Mouse (Mus musculus): ENCODE results near the gene Pnma1. TPM values are rescaled to one million over a fixed set of nuclear protein-coding genes. Genes with fewer than 3 reads are reported as not detected.
"Not testable (repeated sequence)": the region's sequence is repeated elsewhere in the genome, so short reads cannot be mapped to it uniquely, and the experiment has no call there.

The Pnma1 gene
- polyA plus RNA-seq, 1 experiment from 2014 or later: 3.6 TPM

DNA sequence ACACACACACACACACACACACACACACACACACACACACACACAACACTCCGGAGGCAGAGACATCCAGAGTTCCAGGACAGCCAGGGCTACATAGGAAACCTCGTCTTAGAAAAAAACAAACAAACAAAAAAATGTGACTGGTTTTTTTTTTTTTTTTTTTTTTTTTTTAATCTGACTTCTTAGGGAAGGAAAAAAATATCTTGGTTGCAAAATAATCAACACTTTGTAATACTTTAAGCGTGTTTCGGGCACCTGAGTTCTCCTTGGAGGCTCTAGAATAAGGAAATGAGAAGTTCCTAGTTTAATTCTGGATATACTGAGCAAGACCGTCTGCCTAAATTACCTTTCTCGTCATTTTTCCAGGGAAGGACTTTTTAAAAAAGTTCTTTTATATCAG, 34.6 kb downstream of the Pnma1 start:
- H3K9ac ChIP-seq: no peak overlapping the region
- peaks cover 10% of the 10 kb centered on the region for H3K4me1 ChIP-seq
- no peaks in the 10 kb centered on the region for H3K27me3 ChIP-seq
- peak overlapping the region; percentile 80 for H3K4me3 ChIP-seq
- peak; percentile 11; the same call in 1 of the 2 replicates for ATAC-seq
- H3K27ac ChIP-seq: no peak overlapping the region
- WGBS: 50% methylated on average over 6 of the region's 6 CpGs
- no peaks in the 10 kb centered on the region for H3K9me3 ChIP-seq (replicated peaks)
- no peaks in the 10 kb centered on the region for H3K36me3 ChIP-seq (ENCODE audit: poor library complexity, severe bottlenecking)
- peak overlapping the region; percentile 81 for H3K4me2 ChIP-seq

DNA sequence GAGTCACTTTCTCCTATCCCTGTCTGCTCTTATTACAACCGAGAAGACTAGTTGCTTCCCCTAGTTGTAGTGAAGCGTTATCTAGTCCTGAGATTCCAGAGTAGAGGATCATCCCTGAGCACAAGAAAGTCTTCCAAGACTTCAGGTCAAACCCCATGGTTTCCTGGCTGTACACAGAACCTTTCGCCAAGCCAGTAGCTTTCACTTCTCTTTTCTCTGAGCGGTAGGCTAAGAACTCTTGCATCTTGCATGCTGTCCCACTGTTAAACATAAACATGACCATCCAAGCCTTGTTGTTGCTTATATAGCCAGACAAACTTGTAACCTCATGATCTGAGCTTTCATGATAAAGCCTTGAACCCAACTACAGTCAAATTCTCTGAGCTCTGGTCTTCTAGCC, 37.5 kb downstream of the Pnma1 start:
- H3K9me3 ChIP-seq (replicated peaks): no peaks in the 10 kb centered on the region
- H3K27me3 ChIP-seq: no peaks in the 10 kb centered on the region
- no peak overlapping the region for H3K27ac ChIP-seq
- H3K4me3 ChIP-seq: no peak overlapping the region
- no peaks in the 10 kb centered on the region for H3K36me3 ChIP-seq (ENCODE audit: poor library complexity, severe bottlenecking)
- WGBS: 94% methylated on average over 4 of the region's 4 CpGs
- H3K4me1 ChIP-seq: peaks cover 10% of the 10 kb centered on the region
- H3K9ac ChIP-seq: no peak overlapping the region
- no peak for ATAC-seq
- H3K4me2 ChIP-seq: no peak overlapping the region

DNA sequence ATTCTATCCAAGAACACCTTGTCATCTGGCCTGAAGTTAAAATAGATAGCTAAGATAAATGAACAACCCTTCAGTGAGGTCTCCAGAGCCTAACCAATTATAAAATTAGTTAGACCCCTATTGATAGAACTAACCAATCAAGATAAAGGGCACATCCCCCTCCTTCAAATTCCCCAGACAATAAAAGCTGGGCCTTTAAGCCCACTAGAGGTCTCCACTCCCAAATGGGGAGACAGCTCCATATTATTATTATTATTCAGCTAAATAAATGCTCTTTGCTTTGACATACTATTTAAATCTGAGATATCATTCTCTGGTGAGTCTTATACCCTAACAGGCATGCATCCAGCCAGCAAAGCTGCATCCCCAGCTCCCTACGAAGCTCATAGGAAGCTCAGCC, 38.4 kb downstream of the Pnma1 start:
- WGBS: 77% methylated on average over 1 of the region's 1 CpGs
- Histone ChIP-seq H3K36me3 (ENCODE audit: poor library complexity, severe bottlenecking) (no peaks in the 10 kb centered on the region), H3K27me3 (no peaks in the 10 kb centered on the region), H3K9ac (no peak overlapping the region), H3K4me3 (no peak overlapping the region), H3K27ac (no peak overlapping the region), H3K4me2 (no peak overlapping the region), H3K4me1 (peaks cover 4% of the 10 kb centered on the region), H3K9me3 (replicated peaks) (no peaks in the 10 kb centered on the region)
- no peak for ATAC-seq

DNA sequence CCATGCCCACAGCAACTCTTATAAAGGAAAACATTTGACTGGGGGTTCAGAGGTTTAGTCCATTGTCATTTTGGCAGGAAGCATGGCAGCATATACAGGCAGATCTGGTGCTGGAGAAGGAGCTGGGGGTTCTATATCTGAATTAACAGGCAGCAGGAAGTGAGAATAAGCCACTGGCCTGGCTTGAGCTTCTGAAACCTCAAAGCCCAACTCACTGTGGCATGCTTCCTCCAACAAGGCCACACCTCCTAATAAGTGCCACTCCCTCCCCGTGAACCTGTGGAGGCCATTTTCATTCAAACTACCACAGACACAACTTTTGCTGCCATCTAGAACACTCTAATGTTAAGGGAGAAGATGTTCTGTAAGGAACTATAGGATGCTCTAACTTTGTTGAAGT, 40.6 kb downstream of the Pnma1 start:
- H3K4me1 ChIP-seq: no peaks in the 10 kb centered on the region
- H3K27ac ChIP-seq: no peak overlapping the region
- WGBS: 89% methylated on average over 1 of the region's 1 CpGs
- H3K9me3 ChIP-seq (replicated peaks): no peaks in the 10 kb centered on the region
- H3K4me3 ChIP-seq: no peak overlapping the region
- H3K9ac ChIP-seq: no peak overlapping the region
- ATAC-seq: no peak
- H3K4me2 ChIP-seq: no peak overlapping the region
- no peaks in the 10 kb centered on the region for H3K27me3 ChIP-seq
- H3K36me3 ChIP-seq (ENCODE audit: poor library complexity, severe bottlenecking): no peaks in the 10 kb centered on the region

DNA sequence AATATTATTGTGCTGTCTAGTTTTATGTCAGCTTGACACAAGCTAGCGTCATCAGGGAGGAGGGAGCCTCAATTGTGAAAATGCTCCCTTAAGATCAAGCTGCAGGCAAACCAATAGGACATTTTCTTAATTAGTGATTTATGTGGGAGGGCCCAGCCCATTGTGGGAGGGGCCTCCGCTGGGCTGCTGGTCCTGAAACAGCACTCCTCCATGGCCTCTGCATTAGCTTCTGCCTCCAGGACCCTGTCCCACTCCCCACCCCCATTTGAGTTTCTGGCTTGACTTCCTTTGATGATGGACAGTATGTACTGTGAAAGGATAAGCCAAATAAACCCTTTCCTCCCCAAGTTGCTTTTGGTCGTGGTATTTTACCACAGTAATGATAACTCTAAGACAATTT, 41.3 kb downstream of the Pnma1 start:
- Histone ChIP-seq H3K4me1 (no peaks in the 10 kb centered on the region), H3K27ac (no peak overlapping the region), H3K4me2 (no peak overlapping the region), H3K9me3 (replicated peaks) (no peaks in the 10 kb centered on the region), H3K9ac (no peak overlapping the region), H3K4me3 (no peak overlapping the region), H3K36me3 (ENCODE audit: poor library complexity, severe bottlenecking) (no peaks in the 10 kb centered on the region), H3K27me3 (no peaks in the 10 kb centered on the region)
- ATAC-seq: no peak
- WGBS: 81% methylated on average over 3 of the region's 3 CpGs

DNA sequence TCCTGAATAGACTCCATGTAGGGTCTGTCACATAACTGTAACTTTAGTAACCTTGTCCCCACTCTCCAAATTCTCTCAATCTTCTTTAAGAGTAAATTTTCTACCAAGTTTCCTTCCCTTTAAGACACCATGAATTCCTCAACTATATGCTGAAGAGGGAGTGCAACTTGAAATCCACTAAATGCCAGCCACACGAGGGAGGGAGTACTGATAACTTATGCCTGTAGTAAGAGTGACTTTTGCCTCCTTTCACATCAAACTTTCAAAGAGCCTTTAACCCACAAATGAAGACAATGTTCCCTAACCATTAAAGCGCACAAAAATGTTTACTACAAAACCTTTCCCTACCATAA, 46.8 kb downstream of the Pnma1 start:
- no peaks in the 10 kb centered on the region for H3K27me3 ChIP-seq
- H3K4me1 ChIP-seq: peaks cover 4% of the 10 kb centered on the region; the same call in 1 of the 2 replicates
- WGBS: 59% methylated on average over 2 of the region's 2 CpGs
- no peak overlapping the region for H3K27ac ChIP-seq
- H3K9ac ChIP-seq: no peak overlapping the region
- no peak for ATAC-seq
- H3K4me2 ChIP-seq: peak overlapping the region; percentile 78
- peak overlapping the region; percentile 54 for H3K4me3 ChIP-seq
- H3K36me3 ChIP-seq (ENCODE audit: poor library complexity, severe bottlenecking): no peaks in the 10 kb centered on the region
- no peaks in the 10 kb centered on the region for H3K9me3 ChIP-seq (replicated peaks)

DNA sequence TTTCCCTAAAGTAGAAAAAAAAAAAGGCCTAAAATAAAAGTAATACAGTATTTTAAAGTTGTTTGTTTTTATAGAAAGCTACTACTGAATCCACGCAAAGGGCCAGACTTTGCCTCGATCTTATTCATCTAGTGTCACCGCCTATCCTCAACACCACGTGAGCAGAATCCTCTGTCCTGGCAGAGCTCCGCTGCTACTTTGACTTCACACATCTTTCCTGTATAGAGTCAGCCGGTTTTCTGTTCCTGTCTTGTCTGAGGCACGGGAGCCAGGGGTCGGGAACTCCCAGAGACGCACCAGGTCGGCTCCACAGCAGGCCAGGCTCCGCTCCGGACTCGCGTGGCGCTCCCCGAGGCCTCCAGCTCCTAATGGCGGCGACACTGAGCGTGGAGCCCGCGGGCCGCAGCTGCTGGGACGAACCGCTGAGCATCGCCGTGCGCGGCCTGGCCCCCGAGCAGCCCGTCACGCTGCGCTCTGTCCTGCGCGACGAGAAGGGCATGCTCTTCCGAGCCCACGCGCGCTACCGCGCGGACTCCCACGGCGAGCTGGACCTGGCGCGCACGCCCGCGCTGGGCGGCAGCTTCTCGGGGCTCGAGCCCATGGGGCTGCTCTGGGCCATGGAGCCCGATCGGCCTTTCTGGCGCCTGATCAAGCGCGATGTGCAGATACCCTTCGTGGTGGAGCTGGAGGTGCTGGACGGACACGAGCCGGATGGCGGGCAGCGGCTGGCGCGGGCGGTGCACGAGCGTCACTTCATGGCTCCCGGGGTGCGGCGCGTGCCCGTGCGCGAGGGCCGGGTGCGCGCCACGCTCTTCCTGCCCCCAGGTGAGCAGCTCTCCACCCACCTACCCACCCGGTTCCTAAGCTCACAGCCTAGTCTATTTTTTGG, 47.4 kb downstream of the Pnma1 start, which contains the start of gene Acot6:
Gene Acot6 (plus strand): TSS at position 51 of the 889 bp plus-strand sequence.
- H3K27me3 ChIP-seq; H3K36me3 ChIP-seq (ENCODE audit: poor library complexity, severe bottlenecking); H3K4me1 ChIP-seq; H3K27ac ChIP-seq; H3K9me3 ChIP-seq (replicated peaks): not testable (repeated sequence)
- WGBS: under 1% methylated on average over 47 of the region's 80 CpGs
- peak; percentile 74 for ATAC-seq
- peak within 1 kb of the TSS; percentile 75 for H3K9ac ChIP-seq
- peak within 1 kb of the TSS; percentile 78 for H3K4me2 ChIP-seq
- H3K4me3 ChIP-seq: peak within 1 kb of the TSS; percentile 54

DNA sequence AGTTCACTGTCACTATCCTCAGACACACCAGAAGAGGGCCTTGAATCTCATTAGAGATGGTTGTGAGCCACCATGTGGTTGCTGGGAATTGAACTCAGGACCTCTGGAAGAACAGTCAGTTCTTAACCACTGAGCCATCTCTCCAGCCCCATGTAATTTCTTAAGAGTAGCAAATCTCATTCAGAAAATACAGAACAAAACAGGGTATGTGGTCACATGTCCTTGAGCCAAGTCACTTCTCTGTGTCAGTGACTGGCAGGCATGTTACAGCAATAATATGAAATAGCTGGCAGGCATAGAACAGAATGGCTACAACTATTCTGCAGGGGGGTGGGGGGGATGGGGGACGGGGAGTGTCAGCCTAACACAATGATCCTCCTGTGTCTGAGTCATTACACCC, 48.2 kb downstream of the Pnma1 start:
- no peak for ATAC-seq
- H3K9me3 ChIP-seq (replicated peaks): no peaks in the 10 kb centered on the region

DNA sequence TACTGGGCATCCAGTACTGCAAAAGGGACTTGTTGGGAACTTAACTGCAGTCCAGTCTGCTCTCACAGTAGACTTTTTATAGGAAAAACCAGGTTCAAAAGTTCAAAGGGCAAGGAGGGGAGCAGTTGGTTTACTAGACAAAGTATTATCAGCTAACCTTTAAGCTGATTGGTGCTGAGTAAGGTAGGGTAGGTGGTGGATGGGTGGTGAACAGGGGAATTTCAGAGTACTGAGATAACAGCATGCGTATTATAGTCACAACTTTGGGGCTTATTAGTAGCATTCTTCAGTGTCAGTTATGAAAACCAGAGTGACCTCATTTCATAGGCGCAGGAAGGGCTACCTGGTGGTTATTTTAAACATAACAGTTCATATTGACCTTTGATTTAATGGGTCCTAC, 48.7 kb downstream of the Pnma1 start:
- Histone ChIP-seq H3K27ac (no peak overlapping the region), H3K27me3 (no peaks in the 10 kb centered on the region), H3K4me2 (no peak overlapping the region), H3K4me3 (no peak overlapping the region), H3K9me3 (replicated peaks) (no peaks in the 10 kb centered on the region), H3K4me1 (peaks cover 4% of the 10 kb centered on the region; the same call in 1 of the 2 replicates), H3K36me3 (ENCODE audit: poor library complexity, severe bottlenecking) (no peaks in the 10 kb centered on the region), H3K9ac (no peak overlapping the region)
- WGBS: 97% methylated on average over 2 of the region's 2 CpGs
- ATAC-seq: no peak

More for the DNA sequence above, 48.2 kb downstream of the Pnma1 start:
- H3K4me3 ChIP-seq: 0 out of 2 replicates have a peak overlapping the region, but pooled peaks have one; percentile 54
- WGBS: 42% methylated on average over 1 of the region's 1 CpGs
- no peaks in the 10 kb centered on the region for H3K36me3 ChIP-seq (ENCODE audit: poor library complexity, severe bottlenecking)
- peak overlapping the region; percentile 78 for H3K4me2 ChIP-seq
- no peaks in the 10 kb centered on the region for H3K27me3 ChIP-seq
- no peak overlapping the region for H3K9ac ChIP-seq
- peaks cover 4% of the 10 kb centered on the region; the same call in 1 of the 2 replicates for H3K4me1 ChIP-seq
- H3K27ac ChIP-seq: no peak overlapping the region

Other genes starting within 250 kb of the Pnma1 start
- gene Numb, start 226.6 kb downstream of the Pnma1 start, polyA plus RNA-seq (2015; fragmentation: Nextera tagmentation; extraction: Ambion mirVana): 23.2 and 26.2 TPM in 2 replicates
- 8.6 and 9.4 TPM in 2 replicates for gene Riox1, start 197.9 kb downstream of the Pnma1 start, polyA plus RNA-seq (2015; fragmentation: Nextera tagmentation; extraction: Ambion mirVana)
- 0.05 TPM in 1 of 2 replicates, not detected in the other for gene Heatr4, start 163.6 kb downstream of the Pnma1 start, polyA plus RNA-seq (2015; fragmentation: Nextera tagmentation; extraction: Ambion mirVana)
- 9.9 and 11.1 TPM in 2 replicates for gene Acot2, start 160.6 kb downstream of the Pnma1 start, polyA plus RNA-seq (2015; fragmentation: Nextera tagmentation; extraction: Ambion mirVana)
- 54.0 and 56.5 TPM in 2 replicates for gene Acot1, start 139.0 kb downstream of the Pnma1 start, polyA plus RNA-seq (2015; fragmentation: Nextera tagmentation; extraction: Ambion mirVana)
- gene Acot4, start 110.1 kb downstream of the Pnma1 start, polyA plus RNA-seq (2015; fragmentation: Nextera tagmentation; extraction: Ambion mirVana): 0.09 and 0.10 TPM in 2 replicates
- gene Gm49366, start 109.6 kb downstream of the Pnma1 start, polyA plus RNA-seq (2015; fragmentation: Nextera tagmentation; extraction: Ambion mirVana): not detected in 2 replicates
- 0.70 and 0.79 TPM in 2 replicates for gene Acot3, start 96.3 kb downstream of the Pnma1 start, polyA plus RNA-seq (2015; fragmentation: Nextera tagmentation; extraction: Ambion mirVana)
- gene Acot5, start 79.2 kb downstream of the Pnma1 start, polyA plus RNA-seq (2015; fragmentation: Nextera tagmentation; extraction: Ambion mirVana): not detected in 2 replicates
- 0.84 and 0.99 TPM in 2 replicates for gene Acot6, start 47.8 kb downstream of the Pnma1 start, polyA plus RNA-seq (2015; fragmentation: Nextera tagmentation; extraction: Ambion mirVana)
- 9.2 and 11.0 TPM in 2 replicates for gene Dnal1, start 34.1 kb downstream of the Pnma1 start, polyA plus RNA-seq (2015; fragmentation: Nextera tagmentation; extraction: Ambion mirVana)
- gene Elmsan1, start 70.4 kb upstream of the Pnma1 start, polyA plus RNA-seq (2015; fragmentation: Nextera tagmentation; extraction: Ambion mirVana): 5.0 and 5.6 TPM in 2 replicates
- gene Ptgr2, start 136.7 kb upstream of the Pnma1 start, polyA plus RNA-seq (2015; fragmentation: Nextera tagmentation; extraction: Ambion mirVana): 13.3 and 16.7 TPM in 2 replicates
- 109 and 120 TPM in 2 replicates for gene Zfp410, start 168.4 kb upstream of the Pnma1 start, polyA plus RNA-seq (2015; fragmentation: Nextera tagmentation; extraction: Ambion mirVana)
- 45.8 and 47.2 TPM in 2 replicates for gene Coq6, start 213.2 kb upstream of the Pnma1 start, polyA plus RNA-seq (2015; fragmentation: Nextera tagmentation; extraction: Ambion mirVana)
- 12.3 and 12.7 TPM in 2 replicates for gene Fam161b, start 213.3 kb upstream of the Pnma1 start, polyA plus RNA-seq (2015; fragmentation: Nextera tagmentation; extraction: Ambion mirVana)